In the genomic region with DNA sequence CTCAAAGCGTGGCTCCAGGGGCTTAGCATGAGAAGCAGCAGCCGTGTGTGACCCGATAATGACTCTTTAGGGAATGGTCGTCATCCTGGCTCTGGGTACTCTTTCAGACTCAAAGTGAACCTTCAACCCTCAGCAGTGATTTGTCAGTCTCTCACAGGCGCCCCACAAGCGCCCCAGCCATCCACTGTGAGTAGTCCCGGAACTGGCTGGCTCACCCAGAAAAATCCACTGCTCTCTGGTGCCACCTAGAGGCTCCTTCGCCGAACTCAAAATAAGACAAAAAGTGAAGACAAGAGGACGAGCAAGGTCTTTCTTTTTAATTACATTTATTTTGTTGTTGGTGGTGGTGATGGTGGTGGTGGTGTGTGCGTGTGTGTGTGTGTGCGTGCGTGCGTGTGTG, we compare ENCODE assay signal across 8 mouse cellular contexts. TPM values are rescaled to one million over a fixed set of nuclear protein-coding genes. Genes with fewer than 3 reads are reported as not detected.
DNase-seq lines count a peak whose midpoint lies in the region; ATAC-seq and TF ChIP-seq lines count a peak whose summit lies in the region.

No protein-coding gene starts in this region.

- ATAC-seq in heart, embryonic 15.5 days (replicated peaks; ENCODE audit: insufficient number of reproducible peaks, insufficient read depth, low FRiP score, low read depth) = no peak
- no peak for ATAC-seq in neural tube, embryonic 15.5 days (ENCODE audit: low FRiP score)

- H3K27ac ChIP-seq in CH12.LX (ENCODE audit: insufficient read depth, low read depth) = no peak overlapping the region
- no peak overlapping the region for H3K27ac ChIP-seq in heart, embryonic 15.5 days
- H3K27ac ChIP-seq in neural tube, embryonic 15.5 days (replicated peaks) = no peak overlapping the region

- no peaks in the 10 kb centered on the region for H3K79me2 ChIP-seq in CH12.LX (replicated peaks; ENCODE audit: control insufficient read depth, extremely low read depth, insufficient read depth, poor library complexity, severe bottlenecking)

- H3K4me1 ChIP-seq in CH12.LX (ENCODE audit: control insufficient read depth in 1 of 2, insufficient read depth in 2 of 2) = no peaks in the 10 kb centered on the region
- H3K4me1 ChIP-seq in heart, embryonic 15.5 days (replicated peaks) = no peaks in the 10 kb centered on the region
- no peaks in the 10 kb centered on the region for H3K4me1 ChIP-seq in lung, adult 2 months (ENCODE audit: control insufficient read depth, insufficient read depth, low read length)
- 0 out of 2 replicates have a peak, but pooled peaks cover 3% of the 10 kb centered on the region for H3K4me1 ChIP-seq in neural tube, embryonic 15.5 days

- H3K9ac ChIP-seq in CH12.LX (ENCODE audit: insufficient read depth, low read depth) = no peak overlapping the region
- no peak overlapping the region; the same call in 1 of the 2 replicates for H3K9ac ChIP-seq in heart, embryonic 15.5 days
- no peak overlapping the region for H3K9ac ChIP-seq in neural tube, embryonic 15.5 days (replicated peaks)

- peaks cover 58% of the 10 kb centered on the region for H3K9me3 ChIP-seq in CH12.LX (replicated peaks; ENCODE audit: low read length)
- H3K9me3 ChIP-seq in heart, embryonic 15.5 days (replicated peaks) = no peaks in the 10 kb centered on the region
- H3K9me3 ChIP-seq in neural tube, embryonic 15.5 days (replicated peaks) = no peaks in the 10 kb centered on the region

- no peaks in the 10 kb centered on the region for H3K27me3 ChIP-seq in CH12.LX (replicated peaks)
- no peaks in the 10 kb centered on the region for H3K27me3 ChIP-seq in heart, embryonic 15.5 days
- H3K27me3 ChIP-seq in neural tube, embryonic 15.5 days (replicated peaks) = no peaks in the 10 kb centered on the region

- WGBS in heart, embryonic 15.5 days = 15% methylated on average over 14 of the region's 14 CpGs
- 17% methylated on average over 14 of the region's 14 CpGs for WGBS in large intestine, adult 2 months
- WGBS in lung, adult 2 months = 13% methylated on average over 14 of the region's 14 CpGs
- 13% methylated on average over 14 of the region's 14 CpGs for whole genome bisulfite sequencing in neural tube, embryonic 15.5 days

- TF ChIP-seq CTCF in CH12.LX (conservative IDR thresholded peaks at IDR 0.05 in 1 of 2, IDR thresholded peaks at IDR 0.05 in 1 of 2; ENCODE audit: low read depth in 2 of 2, low read length in 2 of 2) = peak in 1 of 2 experiments; percentile 48; a peak in 2 of 4 replicates
- peak; percentile 57 for TF ChIP-seq CTCF in lung, adult 2 months (IDR thresholded peaks at IDR 0.05; ENCODE audit: insufficient read depth, low read length)

- H3K4me3 ChIP-seq in CH12.LX (replicated peaks in 1 of 3; ENCODE audit: low read depth in 2 of 3, low read length in 2 of 3, poor library complexity in 1 of 3) = no peak overlapping the region
- H3K4me3 ChIP-seq in heart, embryonic 15.5 days = no peak overlapping the region
- H3K4me3 ChIP-seq in lung, adult 2 months (replicated peaks; ENCODE audit: extremely low read depth, low read depth, low read length) = no peak overlapping the region
- H3K4me3 ChIP-seq in neural tube, embryonic 15.5 days (replicated peaks) = no peak overlapping the region

- no peak for TF ChIP-seq POLR2A in CH12.LX (IDR thresholded peaks at IDR 0.05; ENCODE audit: low read depth, low read length)
- TF ChIP-seq POLR2A in lung, adult 2 months (IDR thresholded peaks at IDR 0.05; ENCODE audit: borderline replicate concordance, extremely low read depth, low read depth, low read length) = no peak

- TF ChIP-seq RAD21 in CH12.LX (IDR thresholded peaks at IDR 0.05; ENCODE audit: low read depth, low read length) = peak; percentile 41

- in situ Hi-C loops in CH12.LX (cut with MboI; ENCODE audit: low pct_ligation_motif_present, low pct_unique_long_range_greater_than_20kb, low sequenced_read_pairs) = no loop called here

- H3K36me3 ChIP-seq in CH12.LX (replicated peaks in 1 of 2; ENCODE audit: control insufficient read depth in 1 of 2, insufficient read depth in 1 of 2, low read length in 1 of 2) = no peaks in the 10 kb centered on the region
- no peaks in the 10 kb centered on the region for H3K36me3 ChIP-seq in heart, embryonic 15.5 days
- H3K36me3 ChIP-seq in neural tube, embryonic 15.5 days = no peaks in the 10 kb centered on the region

- no peak for TF ChIP-seq EP300 in CH12.LX (IDR thresholded peaks at IDR 0.05; ENCODE audit: low read length)

- H3K4me2 ChIP-seq in CH12.LX (ENCODE audit: insufficient read depth, low read depth, poor library complexity, severe bottlenecking) = no peak overlapping the region
- H3K4me2 ChIP-seq in heart, embryonic 15.5 days = peak overlapping the region; percentile 45; the same call in 1 of the 2 replicates
- peak overlapping the region; percentile 42 for H3K4me2 ChIP-seq in neural tube, embryonic 15.5 days

- dilution Hi-C loops in CH12.LX (cut with MboI; ENCODE audit: extremely low pct_ligation_motif_present, extremely low pct_unique_long_range_greater_than_20kb, low sequenced_read_pairs) = no loop called here

- DNase-seq in CH12.LX (ENCODE audit: extremely low read depth) = peak; percentile 13
- peak; percentile 66 to 69 for DNase-seq in adrenal gland, adult 18-20 months (ENCODE audit: low spot score in 2 of 2)
- peak; percentile 73 for DNase-seq in embryo, embryonic 9.5 days (ENCODE audit: extremely low spot score)
- peak; percentile 36 for DNase-seq in large intestine, adult 2 months (ENCODE audit: low read depth, low spot score)
- peak; percentile 56 for DNase-seq in lung, adult 2 months
- peak; percentile 69 for DNase-seq in thymus, postnatal 25 days

TF ChIP-seq in CH12.LX, 34 proteins besides CTCF, POLR2A, EP300 and RAD21:
- TF ChIP-seq USF1 (IDR thresholded peaks at IDR 0.05; ENCODE audit: low read depth, low read length) (no peak), IRF4 (IDR thresholded peaks at IDR 0.05; ENCODE audit: low read depth, low read length) (no peak), CHD1 (IDR thresholded peaks at IDR 0.05; ENCODE audit: low read depth, low read length) (no peak), MYC (IDR thresholded peaks at IDR 0.05; ENCODE audit: low read depth, low read length) (no peak), E2F4 (IDR thresholded peaks at IDR 0.05; ENCODE audit: insufficient replicate concordance, low read depth, low read length) (no peak), ZC3H11A (IDR thresholded peaks at IDR 0.05; ENCODE audit: low read depth, low read length) (no peak), RCOR1 (conservative IDR thresholded peaks at IDR 0.05; ENCODE audit: low read depth, low read length) (no peak), GABPA (IDR thresholded peaks at IDR 0.05; ENCODE audit: insufficient replicate concordance, low read depth, low read length) (no peak), ZNF384 (IDR thresholded peaks at IDR 0.05; ENCODE audit: low read depth, low read length) (no peak), ZMIZ1 (IDR thresholded peaks at IDR 0.05; ENCODE audit: low read depth, low read length) (no peak), UBTF (IDR thresholded peaks at IDR 0.05; ENCODE audit: low read depth, low read length) (no peak), SIN3A (IDR thresholded peaks at IDR 0.05; ENCODE audit: low read length) (no peak), PAX5 (IDR thresholded peaks at IDR 0.05; ENCODE audit: low read length) (no peak), SMC3 (IDR thresholded peaks at IDR 0.05; ENCODE audit: low read depth, low read length) (no peak), NELFE (IDR thresholded peaks at IDR 0.05; ENCODE audit: low read depth, low read length) (no peak), ELF1 (IDR thresholded peaks at IDR 0.05; ENCODE audit: low read depth, low read length) (no peak), CHD2 (IDR thresholded peaks at IDR 0.05; ENCODE audit: low read length) (no peak), BHLHE40 (IDR thresholded peaks at IDR 0.05; ENCODE audit: low read depth, low read length) (no peak), USF2 (conservative IDR thresholded peaks at IDR 0.05; ENCODE audit: low read depth, low read length) (no peak)

RNA-seq across cellular contexts. Expression of a gene that starts 18.0 kb away (rescaled TPM):
- total RNA-seq in CH12.LX (2012; rRNA removed) (not detected in 2 replicates), CH12.LX (2014; rRNA removed) (not detected in 2 replicates)
- not detected in 2 replicates for polyA plus RNA-seq in CH12.LX (2012; ENCODE audit: insufficient read length, low read depth)
- total RNA-seq in adrenal gland, adult 18-20 months (2021) = 1 to 10 TPM; 4.0 to 5.3 TPM
- 0.10 and 0.30 TPM in 2 replicates for polyA plus RNA-seq in heart, embryonic 15.5 days (2015; fragmentation: Nextera tagmentation; extraction: Ambion mirVana)
- polyA plus RNA-seq in large intestine, adult 2 months (2012; rRNA removed) = 1.1 and 1.8 TPM in 2 replicates
- polyA plus RNA-seq in lung, adult 2 months (2012; rRNA removed) = 0.06 and 0.17 TPM in 2 replicates
- 5.8 and 7.0 TPM in 2 replicates for polyA plus RNA-seq in neural tube, embryonic 15.5 days (2015; fragmentation: Nextera tagmentation; extraction: Ambion mirVana)

RNA-seq across cellular contexts. Expression of a gene that starts 37.1 kb away (rescaled TPM):
- total RNA-seq in CH12.LX (2012; rRNA removed) = 3.4 and 5.2 TPM in 2 replicates
- 0.74 and 1.2 TPM in 2 replicates for total RNA-seq in CH12.LX (2014; rRNA removed)
- 1.9 and 2.5 TPM in 2 replicates for polyA plus RNA-seq in CH12.LX (2012; ENCODE audit: insufficient read length, low read depth)
- total RNA-seq in adrenal gland, adult 18-20 months (2021) = 10 to 100 TPM; 18.2 to 24.4 TPM
- polyA plus RNA-seq in heart, embryonic 15.5 days (2015; fragmentation: Nextera tagmentation; extraction: Ambion mirVana) = 21.0 and 25.7 TPM in 2 replicates
- polyA plus RNA-seq in large intestine, adult 2 months (2012; rRNA removed) = 8.9 TPM in 2 replicates
- 21.3 and 26.9 TPM in 2 replicates for polyA plus RNA-seq in lung, adult 2 months (2012; rRNA removed)
- polyA plus RNA-seq in neural tube, embryonic 15.5 days (2015; fragmentation: Nextera tagmentation; extraction: Ambion mirVana) = 20.1 and 20.5 TPM in 2 replicates

RNA-seq across cellular contexts. Expression of a gene that starts 48.6 kb away (rescaled TPM):
- total RNA-seq in CH12.LX (2012; rRNA removed) = 847 and 977 TPM in 2 replicates
- 1,083 and 1,183 TPM in 2 replicates for total RNA-seq in CH12.LX (2014; rRNA removed)
- polyA plus RNA-seq in CH12.LX (2012; ENCODE audit: insufficient read length, low read depth) = 1,512 and 1,664 TPM in 2 replicates
- 100 to 1,000 TPM; 185 to 226 TPM for total RNA-seq in adrenal gland, adult 18-20 months (2021)
- polyA plus RNA-seq in heart, embryonic 15.5 days (2015; fragmentation: Nextera tagmentation; extraction: Ambion mirVana) = 321 and 323 TPM in 2 replicates
- 82.9 and 97.4 TPM in 2 replicates for polyA plus RNA-seq in large intestine, adult 2 months (2012; rRNA removed)
- polyA plus RNA-seq in lung, adult 2 months (2012; rRNA removed) = 35.5 and 43.2 TPM in 2 replicates
- 311 and 368 TPM in 2 replicates for polyA plus RNA-seq in neural tube, embryonic 15.5 days (2015; fragmentation: Nextera tagmentation; extraction: Ambion mirVana)

Comparison
In these comparisons a context has a peak if more than half of its experiments do, and no peak if none do; other contexts are left out.
1. DNase-seq: peak in every context shown above with its lines; median percentile 73 in embryo, embryonic 9.5 days; 69 in thymus, postnatal 25 days; 68 in adrenal gland, adult 18-20 months; 56 in lung, adult 2 months; 36 in large intestine, adult 2 months; 13 in CH12.LX.